Mouse (Mus musculus): Measurements from ENCODE around the gene Ttll9.

DNA sequence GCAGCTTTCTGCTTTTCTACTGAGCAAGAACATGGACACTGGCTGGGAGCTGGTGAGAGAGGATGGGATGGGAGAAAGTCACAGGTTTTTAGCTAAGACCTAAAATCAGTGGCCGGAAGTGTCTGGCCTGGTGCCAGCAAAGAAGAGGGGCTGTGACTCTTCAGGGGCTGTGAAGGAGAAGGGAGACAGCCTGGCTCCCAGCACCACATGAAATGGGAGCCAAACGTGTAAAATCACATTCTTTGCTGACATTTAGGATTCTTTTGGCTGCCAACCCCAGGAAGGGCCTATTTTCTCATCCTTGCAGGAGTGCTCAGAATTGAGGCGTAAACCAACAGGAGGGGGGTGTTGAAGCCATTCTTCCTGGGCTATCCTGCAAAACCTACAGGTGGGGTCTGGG is 81.6 kb downstream of the Ttll9 start:
- TF ChIP-seq POLR2A (IDR thresholded peaks at IDR 0.05; ENCODE audit: low read depth, low read length) (no peak), CTCF (IDR thresholded peaks at IDR 0.05; ENCODE audit: extremely low read depth, insufficient read length, insufficient replicate concordance, low read depth, low read length) (no peak)
